10 mouse cellular contexts compared by ENCODE assay signal in genomic region chr13:113864278-113864677, GRCm38 (mm10).
DNase-seq lines count a peak whose midpoint lies in the region.
"Had no signal": no experiment of that assay in that cellular context is flagged by ENCODE, and none has a peak within 500 bp of the region (broad histone marks: within the 10 kb centered on the region; RNA-seq: fewer than 3 reads in every experiment).

No protein-coding gene starts in this region.

- DNase-seq in adrenal gland, adult (ENCODE audit: inconsistent age in 2 of 2, low spot score in 1 of 2), result peak; percentile 57 to 87
- no peak for DNase-seq in adrenal gland, postnatal 4 days (ENCODE audit: low spot score in 2 of 2)
- peak; percentile 56 for DNase-seq in kidney, postnatal 10 days
- DNase-seq in kidney, adult 18-20 months, result no peak
- DNase-seq in adrenal gland, postnatal 25 days, result peak; percentile 43
- peak; percentile 62 for DNase-seq in lung, postnatal 10 days
- no peak for DNase-seq in thymus, postnatal 4 days
- DNase-seq in Muller cell, postnatal 12 days (ENCODE audit: inconsistent ontology term), result no peak
- DNase-seq: cerebellum, adult 9-11 months; gastrocnemius, postnatal 25 days had no signal

Comparison
In these comparisons a context has a peak if more than half of its experiments do, and no peak if none do; other contexts are left out.
1. DNase-seq: peak in adrenal gland, adult (2 of 2), kidney, postnatal 10 days (single experiment), adrenal gland, postnatal 25 days (single experiment) and lung, postnatal 10 days (single experiment); none in adrenal gland, postnatal 4 days (0 of 2), kidney, adult 18-20 months (single experiment), thymus, postnatal 4 days (single experiment) and Muller cell, postnatal 12 days (single experiment).